ENCODE assay signal across 9 mouse cellular contexts in genomic region chr8:90793710-90794109, GRCm38 (mm10). TPM values are rescaled to one million over a fixed set of nuclear protein-coding genes. Genes with fewer than 3 reads are reported as not detected.
A peak's percentile ranks its signal among the peaks of the same experiment; 100 is the strongest.
DNase-seq lines count a peak whose midpoint lies in the region; ATAC-seq and TF ChIP-seq lines count a peak whose summit lies in the region.
"Had no signal": no experiment of that assay in that cellular context is flagged by ENCODE, and none has a peak within 500 bp of the region (broad histone marks: within the 10 kb centered on the region; RNA-seq: fewer than 3 reads in every experiment).

No protein-coding gene starts in this region.

- H3K36me3 ChIP-seq in liver, embryonic 14.5 days (replicated peaks; ENCODE audit: control insufficient read depth, insufficient read depth, low read depth), result no peaks in the 10 kb centered on the region
- H3K36me3 ChIP-seq in thymus, adult 2 months (ENCODE audit: control insufficient read depth, insufficient read depth, low read length), result no peaks in the 10 kb centered on the region
- H3K36me3 ChIP-seq: embryonic facial prominence, embryonic 15.5 days had no signal

- no peak overlapping the region for H3K4me3 ChIP-seq in liver, embryonic 14.5 days (ENCODE audit: insufficient read depth in 1 of 2, low read depth in 2 of 2, low read length in 2 of 2)
- H3K4me3 ChIP-seq in olfactory bulb, adult 2 months (ENCODE audit: insufficient read depth, low read depth, low read length), result no peak overlapping the region
- H3K4me3 ChIP-seq in thymus, adult 2 months (ENCODE audit: control insufficient read depth, insufficient read depth, low read length), result no peak overlapping the region
- H3K4me3 ChIP-seq: embryonic facial prominence, embryonic 15.5 days had no signal

- no peak for TF ChIP-seq POLR2A in olfactory bulb, adult 2 months (IDR thresholded peaks at IDR 0.05; ENCODE audit: insufficient read depth, low read depth, low read length)
- TF ChIP-seq POLR2A in thymus, adult 2 months (IDR thresholded peaks at IDR 0.05; ENCODE audit: control insufficient read depth, extremely low read depth, insufficient read depth, low read length, poor library complexity), result no peak

- no peak overlapping the region for H3K4me2 ChIP-seq in liver, embryonic 14.5 days (ENCODE audit: low read depth)
- H3K4me2 ChIP-seq: embryonic facial prominence, embryonic 15.5 days had no signal

- H3K9ac ChIP-seq in liver, embryonic 14.5 days (replicated peaks), result no peak overlapping the region
- H3K9ac ChIP-seq: embryonic facial prominence, embryonic 15.5 days had no signal

- no peaks in the 10 kb centered on the region for H3K9me3 ChIP-seq in liver, embryonic 14.5 days (ENCODE audit: control insufficient read depth, low read length)
- H3K9me3 ChIP-seq: embryonic facial prominence, embryonic 15.5 days had no signal

- ATAC-seq in liver, embryonic 14.5 days (ENCODE audit: insufficient read depth), result no peak

- DNase-seq in 416B (ENCODE audit: low read depth), result peak; percentile 76
- DNase-seq in adrenal gland, adult (ENCODE audit: inconsistent age in 2 of 2, low spot score in 1 of 2), result peak; percentile 63 to 90
- peak; percentile 91 for DNase-seq in embryo, embryonic 10 days (ENCODE audit: low spot score)
- peak; percentile 59 to 81 for DNase-seq in gastrocnemius, postnatal 4 days (ENCODE audit: low spot score in 2 of 2)
- DNase-seq in kidney, postnatal 10 days, result peak; percentile 89
- DNase-seq in liver, embryonic 14.5 days (ENCODE audit: low read depth in 3 of 3, low spot score in 3 of 3), result peak; percentile 6 to 26 (median 7)
- DNase-seq in thymus, adult 2 months, result peak; percentile 73

- no peak overlapping the region for H3K27ac ChIP-seq in liver, embryonic 14.5 days
- no peak overlapping the region for H3K27ac ChIP-seq in olfactory bulb, adult 2 months (ENCODE audit: insufficient read depth, low read depth, low read length)
- H3K27ac ChIP-seq in thymus, adult 2 months (ENCODE audit: control insufficient read depth, insufficient read depth, low read length), result no peak overlapping the region
- H3K27ac ChIP-seq: embryonic facial prominence, embryonic 15.5 days had no signal

- TF ChIP-seq EP300 in liver, embryonic 14.5 days (IDR thresholded peaks at IDR 0.05; ENCODE audit: low read depth), result no peak

- WGBS in liver, embryonic 14.5 days (ENCODE audit: insufficient replicate concordance), result 4% methylated on average over 3 of the region's 3 CpGs
- 4% methylated on average over 3 of the region's 3 CpGs for WGBS in olfactory bulb, adult 2 months
- 17% methylated on average over 3 of the region's 3 CpGs for WGBS in thymus, adult 2 months

- TF ChIP-seq CTCF in liver, embryonic 14.5 days (IDR thresholded peaks at IDR 0.05; ENCODE audit: low read depth), result peak; percentile 80
- TF ChIP-seq CTCF in olfactory bulb, adult 2 months (IDR thresholded peaks at IDR 0.05; ENCODE audit: insufficient read depth, low read depth, low read length), result peak; percentile 59; the same call in 1 of the 2 replicates
- TF ChIP-seq CTCF in thymus, adult 2 months (IDR thresholded peaks at IDR 0.05; ENCODE audit: borderline replicate concordance, control insufficient read depth, extremely low read depth, insufficient read depth, low read length, poor library complexity), result peak; percentile 73; the same call in 1 of the 2 replicates

- H3K27me3 ChIP-seq in liver, embryonic 14.5 days (ENCODE audit: control insufficient read depth, insufficient read depth, low read length), result no peaks in the 10 kb centered on the region
- no peaks in the 10 kb centered on the region for H3K27me3 ChIP-seq in thymus, adult 2 months (ENCODE audit: control insufficient read depth, insufficient read depth, low read length)
- H3K27me3 ChIP-seq: embryonic facial prominence, embryonic 15.5 days had no signal

- peaks cover 0 to 3% of the 10 kb centered on the region in 2 experiments; a peak in 1 of 4 replicates for H3K4me1 ChIP-seq in liver, embryonic 14.5 days (replicated peaks; ENCODE audit: control insufficient read depth in 2 of 2, insufficient read depth in 2 of 2, low read length in 1 of 2)
- 0 out of 2 replicates have a peak, but pooled peaks cover 2% of the 10 kb centered on the region for H3K4me1 ChIP-seq in olfactory bulb, adult 2 months (ENCODE audit: control insufficient read depth, insufficient read depth, low read length)
- peaks cover 14% of the 10 kb centered on the region for H3K4me1 ChIP-seq in thymus, adult 2 months (replicated peaks; ENCODE audit: control insufficient read depth, insufficient read depth, low read length)

RNA-seq across cellular contexts. Expression of gene Gm19935, which starts 23.5 kb away (rescaled TPM):
- not detected for total RNA-seq in gastrocnemius, postnatal 4 days (2021)
- polyA plus RNA-seq in liver, embryonic 14.5 days (2012; rRNA removed), result not detected in 2 replicates
- not detected in 2 replicates for polyA plus RNA-seq in liver, embryonic 14.5 days (2014; fragmentation: Nextera tagmentation; extraction: Ambion mirVana)
- polyA plus RNA-seq in olfactory bulb, adult 2 months (2012; ENCODE audit: insufficient read depth, insufficient read length, low replicate concordance, missing spikeins), result not detected in 2 replicates
- 0.27 and 0.34 TPM in 2 replicates for polyA plus RNA-seq in thymus, adult 2 months (2012; rRNA removed)

RNA-seq across cellular contexts. Expression of gene Chd9, which starts 34.4 kb away (rescaled TPM):
- 10 to 100 TPM; 49.8 to 57.6 TPM for total RNA-seq in gastrocnemius, postnatal 4 days (2021)
- 5.7 and 6.4 TPM in 2 replicates for polyA plus RNA-seq in liver, embryonic 14.5 days (2012; rRNA removed)
- 12.2 and 13.2 TPM in 2 replicates for polyA plus RNA-seq in liver, embryonic 14.5 days (2014; fragmentation: Nextera tagmentation; extraction: Ambion mirVana)
- 52.6 TPM in 1 of 2 replicates, not detected in the other for polyA plus RNA-seq in olfactory bulb, adult 2 months (2012; ENCODE audit: insufficient read depth, insufficient read length, low replicate concordance, missing spikeins)
- polyA plus RNA-seq in thymus, adult 2 months (2012; rRNA removed), result 104 and 127 TPM in 2 replicates

Comparison
In these comparisons a context has a peak if more than half of its experiments do, and no peak if none do; other contexts are left out.
1. DNase-seq: peak in every context shown above with its lines; median percentile 91 in embryo, embryonic 10 days; 89 in kidney, postnatal 10 days; 76 in adrenal gland, adult; 76 in 416B; 73 in thymus, adult 2 months; 70 in gastrocnemius, postnatal 4 days; 7 in liver, embryonic 14.5 days.